Mouse (Mus musculus) intestine, postnatal 0 days (tissue): Measurements from ENCODE around the gene Tsga10. TPM values are rescaled to one million over a fixed set of nuclear protein-coding genes. Genes with fewer than 3 reads are reported as not detected.
"Not testable (repeated sequence)": the region's sequence is repeated elsewhere in the genome, so short reads cannot be mapped to it uniquely, and the experiment has no call there.

Experiments
- ATAC-seq: fragments of 200-750 bp; cut with Nextera tagmentation; 2 replicates; pipeline ENCODE4 v1.8.0; 2017; ENCODE audit warnings: mild to moderate bottlenecking, moderate TSS enrichment, moderate library complexity
- H3K27ac ChIP-seq: fragments of 300-500 bp; sonication (generic); 2 replicates; pipeline ENCODE4 v1.5.1; 2014; ENCODE audit warnings: mild to moderate bottlenecking, low read depth, low read length, moderate library complexity
- H3K27me3 ChIP-seq: fragments of 300-500 bp; sonication (generic); replicated peaks from 2 replicates; pipeline ENCODE4 v1.6.1; 2014; ENCODE audit warnings: low read length, mixed read lengths; ENCODE audit not compliant: control insufficient read depth, insufficient read depth
- H3K36me3 ChIP-seq: fragments of 300-500 bp; sonication (generic); 2 replicates; pipeline ENCODE4 v1.6.1; 2014; ENCODE audit warnings: mild to moderate bottlenecking, moderate library complexity; ENCODE audit not compliant: control insufficient read depth, insufficient read depth
- H3K4me1 ChIP-seq: fragments of 300-500 bp; sonication (generic); replicated peaks from 2 replicates; pipeline ENCODE4 v1.6.1; 2014; ENCODE audit warnings: antibody characterized with exemption, low read length, mixed read lengths; ENCODE audit not compliant: control insufficient read depth, insufficient read depth
- H3K4me2 ChIP-seq: fragments of 300-500 bp; sonication (generic); replicated peaks from 2 replicates; pipeline ENCODE4 v1.6.1; 2014; ENCODE audit warnings: low read depth, mild to moderate bottlenecking, moderate library complexity
- H3K4me3 ChIP-seq: fragments of 300-500 bp; sonication (generic); 2 replicates; pipeline ENCODE4 v1.5.1; 2014; ENCODE audit warnings: low read depth, low read length
- H3K9ac ChIP-seq: fragments of 300-500 bp; sonication (generic); 2 replicates; pipeline ENCODE4 v1.6.1; 2014; ENCODE audit warnings: mild to moderate bottlenecking, low read depth, low read length
- H3K9me3 ChIP-seq: fragments of 300-500 bp; sonication (generic); 2 replicates; pipeline ENCODE4 v1.6.1; 2016; ENCODE audit warnings: mixed run types; ENCODE audit not compliant: control insufficient read depth
- CTCF ChIP-seq: sonication (generic); IDR thresholded peaks from 2 replicates; pipeline ENCODE4 v1.5.1; 2016; ENCODE audit warnings: low read depth, mild to moderate bottlenecking, control low read depth, antibody characterized with exemption, moderate library complexity
- WGBS: fragments of 180-500 bp; shearing (Covaris S2); extraction: QIAGEN DNeasy Blood & Tissue Kit; methylation state at CpG from one replicate; pipeline ENCODE4 v1.1.7; 2014; 5-methylcytosine and 5-hydroxymethylcytosine counted together
- polyA plus RNA-seq: library from polyadenylated mRNA; unstranded; fragments of >200 nt; fragmentation: Nextera tagmentation; extraction: Ambion mirVana; gene quantifications from 2 replicates; pipeline ENCODE4 v1.2.1, GENCODE M21; 2015

Tsga10 gene
- polyA plus RNA-seq, 1 experiment from 2014 or later = 2.0 TPM

- no peak overlapping the region for H3K4me3 ChIP-seq
- no peak for ATAC-seq
- WGBS = 53% methylated on average over 7 of the region's 7 CpGs
These were observed 147.7 kb downstream of the Tsga10 start for GRCm38 (mm10) chr1:37718516-37718915.

GRCm38 (mm10) chr1:37717415-37718195 is 148.6 kb downstream of the Tsga10 start:
- 80% methylated on average over 14 of the region's 14 CpGs for WGBS
- no peak for ATAC-seq
- Histone ChIP-seq H3K9me3 (no peaks in the 10 kb centered on the region), H3K4me1 (no peaks in the 10 kb centered on the region), H3K27me3 (no peaks in the 10 kb centered on the region), H3K4me3 (no peak overlapping the region), H3K36me3 (no peaks in the 10 kb centered on the region), H3K9ac (no peak overlapping the region), H3K27ac (no peak overlapping the region), H3K4me2 (no peak overlapping the region)
- no peak for TF ChIP-seq CTCF

More at GRCm38 (mm10) chr1:37718516-37718915, 147.7 kb downstream of the Tsga10 start:
- H3K36me3 ChIP-seq = no peaks in the 10 kb centered on the region
- H3K27ac ChIP-seq = no peak overlapping the region
- no peak for TF ChIP-seq CTCF
- H3K9ac ChIP-seq = no peak overlapping the region
- no peaks in the 10 kb centered on the region for H3K4me1 ChIP-seq
- no peaks in the 10 kb centered on the region for H3K27me3 ChIP-seq
- no peaks in the 10 kb centered on the region for H3K9me3 ChIP-seq
- H3K4me2 ChIP-seq = peak overlapping the region; percentile 98

GRCm38 (mm10) chr1:37712357-37712737 is 153.9 kb downstream of the Tsga10 start:
- not testable (repeated sequence) for H3K4me2 ChIP-seq, H3K9ac ChIP-seq, H3K4me3 ChIP-seq, H3K27ac ChIP-seq, H3K9me3 ChIP-seq, H3K36me3 ChIP-seq, H3K27me3 ChIP-seq, H3K4me1 ChIP-seq
- WGBS = 29% methylated on average over 4 of the region's 4 CpGs
- ATAC-seq = peak; percentile 57; the same call in 1 of the 2 replicates

GRCm38 (mm10) chr1:37711596-37712356 is 154.5 kb downstream of the Tsga10 start:
- TF ChIP-seq CTCF = no peak
- Histone ChIP-seq H3K9ac (no peak overlapping the region), H3K9me3 (no peaks in the 10 kb centered on the region), H3K27me3 (no peaks in the 10 kb centered on the region), H3K36me3 (no peaks in the 10 kb centered on the region), H3K4me3 (no peak overlapping the region), H3K4me1 (no peaks in the 10 kb centered on the region), H3K27ac (no peak overlapping the region; the same call in 1 of the 2 replicates), H3K4me2 (no peak overlapping the region)
- ATAC-seq = no peak
- WGBS = 61% methylated on average over 10 of the region's 10 CpGs

GRCm38 (mm10) chr1:37711082-37711481 is 155.1 kb downstream of the Tsga10 start:
- ATAC-seq = no peak
- H3K4me2 ChIP-seq = no peak overlapping the region
- H3K27ac ChIP-seq = no peak overlapping the region
- 96% methylated on average over 5 of the region's 5 CpGs for WGBS
- TF ChIP-seq CTCF = no peak
- no peaks in the 10 kb centered on the region for H3K4me1 ChIP-seq
- H3K9ac ChIP-seq = no peak overlapping the region
- H3K27me3 ChIP-seq = no peaks in the 10 kb centered on the region
- H3K36me3 ChIP-seq = no peaks in the 10 kb centered on the region
- no peaks in the 10 kb centered on the region for H3K9me3 ChIP-seq
- H3K4me3 ChIP-seq = no peak overlapping the region

- no peaks in the 10 kb centered on the region for H3K4me1 ChIP-seq
- no peaks in the 10 kb centered on the region for H3K9me3 ChIP-seq
- no peaks in the 10 kb centered on the region for H3K36me3 ChIP-seq
- H3K27ac ChIP-seq = no peak overlapping the region
- no peak overlapping the region for H3K4me3 ChIP-seq
- no peak for TF ChIP-seq CTCF
- whole genome bisulfite sequencing = 79% methylated on average over 8 of the region's 8 CpGs
- no peaks in the 10 kb centered on the region for H3K27me3 ChIP-seq
- no peak overlapping the region for H3K9ac ChIP-seq
- H3K4me2 ChIP-seq = no peak overlapping the region
- no peak for ATAC-seq
These were observed 156.5 kb downstream of the Tsga10 start for GRCm38 (mm10) chr1:37709736-37710135.
